Mouse (Mus musculus): ENCODE data around the gene Chit1. TPM values are rescaled to one million over a fixed set of nuclear protein-coding genes. Genes with fewer than 3 reads are reported as not detected.

Chit1 gene
- polyA plus RNA-seq, 1 experiment from 2014 or later: 0.15 TPM

- WGBS: 68% methylated on average over 11 of the region's 11 CpGs
- Histone ChIP-seq H3K36me3 (ENCODE audit: control insufficient read depth, insufficient read depth, low read length) (no peaks in the 10 kb centered on the region), H3K4me2 (ENCODE audit: low read depth) (no peak overlapping the region), H3K27ac (ENCODE audit: low read depth, low read length) (no peak overlapping the region), H3K4me1 (ENCODE audit: control insufficient read depth, insufficient read depth, low read length) (peaks cover 19% of the 10 kb centered on the region), H3K27me3 (ENCODE audit: control insufficient read depth, insufficient read depth, low read length) (no peaks in the 10 kb centered on the region), H3K9ac (ENCODE audit: low read length) (no peak overlapping the region), H3K4me3 (ENCODE audit: low read depth, low read length) (no peak overlapping the region), H3K9me3 (ENCODE audit: control insufficient read depth, low read length) (no peaks in the 10 kb centered on the region)
- DNase-seq (ENCODE audit: low spot score) (no peak), ATAC-seq (ENCODE audit: insufficient read depth, low FRiP score, low TSS enrichment) (no peak)
These were observed 28.0 kb upstream of the Chit1 start for GRCm38 (mm10) chr1:134082987-134083516.

GRCm38 (mm10) chr1:134083676-134084075 is 27.4 kb upstream of the Chit1 start:
- no peaks in the 10 kb centered on the region for H3K9me3 ChIP-seq (ENCODE audit: control insufficient read depth, low read length)
- peaks cover 19% of the 10 kb centered on the region for H3K4me1 ChIP-seq (ENCODE audit: control insufficient read depth, insufficient read depth, low read length)
- no peak overlapping the region for H3K9ac ChIP-seq (ENCODE audit: low read length)
- DNase-seq (ENCODE audit: low spot score): no peak
- no peak overlapping the region for H3K4me3 ChIP-seq (ENCODE audit: low read depth, low read length)
- H3K27me3 ChIP-seq (ENCODE audit: control insufficient read depth, insufficient read depth, low read length): no peaks in the 10 kb centered on the region
- H3K4me2 ChIP-seq (ENCODE audit: low read depth): no peak overlapping the region
- WGBS: 84% methylated on average over 8 of the region's 8 CpGs
- ATAC-seq (ENCODE audit: insufficient read depth, low FRiP score, low TSS enrichment): no peak
- H3K27ac ChIP-seq (ENCODE audit: low read depth, low read length): no peak overlapping the region
- H3K36me3 ChIP-seq (ENCODE audit: control insufficient read depth, insufficient read depth, low read length): no peaks in the 10 kb centered on the region

GRCm38 (mm10) chr1:134084128-134084527 is 26.9 kb upstream of the Chit1 start:
- H3K4me3 ChIP-seq (ENCODE audit: low read depth, low read length): no peak overlapping the region
- H3K4me2 ChIP-seq (ENCODE audit: low read depth): no peak overlapping the region
- WGBS: 86% methylated on average over 3 of the region's 3 CpGs
- no peak for DNase-seq (ENCODE audit: low spot score)
- ATAC-seq (ENCODE audit: insufficient read depth, low FRiP score, low TSS enrichment): no peak
- H3K9me3 ChIP-seq (ENCODE audit: control insufficient read depth, low read length): no peaks in the 10 kb centered on the region
- H3K4me1 ChIP-seq (ENCODE audit: control insufficient read depth, insufficient read depth, low read length): peaks cover 19% of the 10 kb centered on the region
- H3K36me3 ChIP-seq (ENCODE audit: control insufficient read depth, insufficient read depth, low read length): no peaks in the 10 kb centered on the region
- no peaks in the 10 kb centered on the region for H3K27me3 ChIP-seq (ENCODE audit: control insufficient read depth, insufficient read depth, low read length)
- no peak overlapping the region for H3K27ac ChIP-seq (ENCODE audit: low read depth, low read length)
- H3K9ac ChIP-seq (ENCODE audit: low read length): no peak overlapping the region

- Histone ChIP-seq H3K9me3 (ENCODE audit: control insufficient read depth, low read length) (no peaks in the 10 kb centered on the region), H3K4me2 (ENCODE audit: low read depth) (no peak overlapping the region), H3K27ac (ENCODE audit: low read depth, low read length) (no peak overlapping the region), H3K4me1 (ENCODE audit: control insufficient read depth, insufficient read depth, low read length) (peaks cover 14% of the 10 kb centered on the region), H3K9ac (ENCODE audit: low read length) (no peak overlapping the region), H3K4me3 (ENCODE audit: low read depth, low read length) (no peak overlapping the region), H3K27me3 (ENCODE audit: control insufficient read depth, insufficient read depth, low read length) (no peaks in the 10 kb centered on the region), H3K36me3 (ENCODE audit: control insufficient read depth, insufficient read depth, low read length) (no peaks in the 10 kb centered on the region)
- WGBS: 15% methylated on average over 3 of the region's 3 CpGs
- no peak for ATAC-seq (ENCODE audit: insufficient read depth, low FRiP score, low TSS enrichment)
- DNase-seq (ENCODE audit: low spot score): no peak
These were observed 25.0 kb upstream of the Chit1 start for GRCm38 (mm10) chr1:134086017-134086416.

GRCm38 (mm10) chr1:134086811-134087398 is 24.1 kb upstream of the Chit1 start:
- ATAC-seq (ENCODE audit: insufficient read depth, low FRiP score, low TSS enrichment): no peak
- Histone ChIP-seq H3K9me3 (ENCODE audit: control insufficient read depth, low read length) (no peaks in the 10 kb centered on the region), H3K4me2 (ENCODE audit: low read depth) (peak overlapping the region; percentile 12; the same call in 1 of the 2 replicates), H3K36me3 (ENCODE audit: control insufficient read depth, insufficient read depth, low read length) (no peaks in the 10 kb centered on the region), H3K27me3 (ENCODE audit: control insufficient read depth, insufficient read depth, low read length) (no peaks in the 10 kb centered on the region), H3K9ac (ENCODE audit: low read length) (peak overlapping the region; percentile 32; the same call in 1 of the 2 replicates), H3K27ac (ENCODE audit: low read depth, low read length) (0 out of 2 replicates have a peak overlapping the region, but pooled peaks have one; percentile 27), H3K4me1 (ENCODE audit: control insufficient read depth, insufficient read depth, low read length) (peaks cover 14% of the 10 kb centered on the region), H3K4me3 (ENCODE audit: low read depth, low read length) (no peak overlapping the region)
- 57% methylated on average over 16 of the region's 16 CpGs for WGBS
- DNase-seq (ENCODE audit: low spot score): no peak

- WGBS: 92% methylated on average over 7 of the region's 7 CpGs
- ATAC-seq (ENCODE audit: insufficient read depth, low FRiP score, low TSS enrichment): no peak
- no peak overlapping the region for H3K4me3 ChIP-seq (ENCODE audit: low read depth, low read length)
- DNase-seq (ENCODE audit: low spot score): no peak
- no peaks in the 10 kb centered on the region for H3K36me3 ChIP-seq (ENCODE audit: control insufficient read depth, insufficient read depth, low read length)
- no peaks in the 10 kb centered on the region for H3K9me3 ChIP-seq (ENCODE audit: control insufficient read depth, low read length)
- H3K4me1 ChIP-seq (ENCODE audit: control insufficient read depth, insufficient read depth, low read length): peaks cover 26% of the 10 kb centered on the region
- no peak overlapping the region for H3K4me2 ChIP-seq (ENCODE audit: low read depth)
- H3K9ac ChIP-seq (ENCODE audit: low read length): no peak overlapping the region
- no peak overlapping the region for H3K27ac ChIP-seq (ENCODE audit: low read depth, low read length)
- H3K27me3 ChIP-seq (ENCODE audit: control insufficient read depth, insufficient read depth, low read length): no peaks in the 10 kb centered on the region
These were observed 22.0 kb upstream of the Chit1 start for GRCm38 (mm10) chr1:134089074-134089473.

GRCm38 (mm10) chr1:134091851-134092250 is 19.2 kb upstream of the Chit1 start:
- Histone ChIP-seq H3K27ac (ENCODE audit: low read depth, low read length) (no peak overlapping the region), H3K4me2 (ENCODE audit: low read depth) (no peak overlapping the region), H3K9me3 (ENCODE audit: control insufficient read depth, low read length) (no peaks in the 10 kb centered on the region), H3K4me1 (ENCODE audit: control insufficient read depth, insufficient read depth, low read length) (peaks cover 15% of the 10 kb centered on the region), H3K9ac (ENCODE audit: low read length) (no peak overlapping the region), H3K36me3 (ENCODE audit: control insufficient read depth, insufficient read depth, low read length) (no peaks in the 10 kb centered on the region), H3K27me3 (ENCODE audit: control insufficient read depth, insufficient read depth, low read length) (no peaks in the 10 kb centered on the region), H3K4me3 (ENCODE audit: low read depth, low read length) (no peak overlapping the region)
- no peak for DNase-seq (ENCODE audit: low spot score)
- 72% methylated on average over 3 of the region's 3 CpGs for WGBS
- no peak for ATAC-seq (ENCODE audit: insufficient read depth, low FRiP score, low TSS enrichment)

GRCm38 (mm10) chr1:134092368-134092767 is 18.7 kb upstream of the Chit1 start:
- H3K4me2 ChIP-seq (ENCODE audit: low read depth): peak overlapping the region; percentile 58
- peak overlapping the region; percentile 62 for H3K27ac ChIP-seq (ENCODE audit: low read depth, low read length)
- WGBS: 34% methylated on average over 6 of the region's 6 CpGs
- no peaks in the 10 kb centered on the region for H3K36me3 ChIP-seq (ENCODE audit: control insufficient read depth, insufficient read depth, low read length)
- no peaks in the 10 kb centered on the region for H3K27me3 ChIP-seq (ENCODE audit: control insufficient read depth, insufficient read depth, low read length)
- no peaks in the 10 kb centered on the region for H3K9me3 ChIP-seq (ENCODE audit: control insufficient read depth, low read length)
- DNase-seq (ENCODE audit: low spot score) (no peak), ATAC-seq (ENCODE audit: insufficient read depth, low FRiP score, low TSS enrichment) (no peak)
- peak overlapping the region; percentile 49 for H3K9ac ChIP-seq (ENCODE audit: low read length)
- peaks cover 12% of the 10 kb centered on the region for H3K4me1 ChIP-seq (ENCODE audit: control insufficient read depth, insufficient read depth, low read length)
- peak overlapping the region; percentile 32 for H3K4me3 ChIP-seq (ENCODE audit: low read depth, low read length)
